In genomic region chr4:114645341-114645740, GRCm38 (mm10) we compare ENCODE assay signal across 28 mouse cellular contexts.
"Had no signal": no experiment of that assay in that cellular context is flagged by ENCODE, and none has a peak within 500 bp of the region (broad histone marks: within the 10 kb centered on the region; RNA-seq: fewer than 3 reads in every experiment).

No protein-coding gene starts in this region.

- ATAC-seq: forebrain, embryonic 13.5 days; forebrain, embryonic 14.5 days; forebrain, embryonic 15.5 days; forebrain, embryonic 16.5 days; forebrain, postnatal 0 days had no signal

- H3K4me2 ChIP-seq: embryonic facial prominence, embryonic 12.5 days; embryonic facial prominence, embryonic 13.5 days; embryonic facial prominence, embryonic 15.5 days; forebrain, embryonic 12.5 days; forebrain, embryonic 13.5 days; forebrain, embryonic 15.5 days had no signal

- H3K4me3 ChIP-seq: embryonic facial prominence, embryonic 10.5 days; embryonic facial prominence, embryonic 12.5 days; embryonic facial prominence, embryonic 13.5 days; embryonic facial prominence, embryonic 15.5 days; erythroblast, embryonic 14.5 days; forebrain, embryonic 10.5 days; forebrain, embryonic 12.5 days; forebrain, embryonic 13.5 days; forebrain, embryonic 15.5 days; gastrocnemius, adult 2 months; heart, adult 2 months; heart, embryonic 10.5 days had no signal

- H3K9me3 ChIP-seq: embryonic facial prominence, embryonic 10.5 days; embryonic facial prominence, embryonic 12.5 days; embryonic facial prominence, embryonic 13.5 days; embryonic facial prominence, embryonic 15.5 days; forebrain, embryonic 10.5 days; forebrain, embryonic 12.5 days; forebrain, embryonic 13.5 days; forebrain, embryonic 15.5 days; heart, embryonic 10.5 days had no signal

- H3K27ac ChIP-seq: embryonic facial prominence, embryonic 10.5 days; embryonic facial prominence, embryonic 12.5 days; embryonic facial prominence, embryonic 13.5 days; embryonic facial prominence, embryonic 15.5 days; forebrain, embryonic 10.5 days; forebrain, embryonic 12.5 days; forebrain, embryonic 13.5 days; forebrain, embryonic 15.5 days; gastrocnemius, adult 2 months; heart, adult 2 months; heart, embryonic 10.5 days had no signal

- H3K9ac ChIP-seq: embryonic facial prominence, embryonic 12.5 days; embryonic facial prominence, embryonic 13.5 days; embryonic facial prominence, embryonic 15.5 days; forebrain, embryonic 12.5 days; forebrain, embryonic 13.5 days; forebrain, embryonic 15.5 days; forebrain, postnatal 0 days had no signal

- DNase-seq: cerebellum, adult 9-10 months; cerebellum, adult 9-11 months; cerebellum, postnatal 10 days; cerebellum, postnatal 14 days; cerebellum, postnatal 25 days; cerebellum, postnatal 36 days; embryo, embryonic 11 days; forebrain, postnatal 0 days; gastrocnemius, adult 2 months; gastrocnemius, postnatal 10 days; gastrocnemius, postnatal 14 days; gastrocnemius, postnatal 25 days; gastrocnemius, postnatal 36 days; heart, adult 11 months; heart, adult 18-20 months; heart, adult 2 months had no signal

- H3K36me3 ChIP-seq: embryonic facial prominence, embryonic 10.5 days; embryonic facial prominence, embryonic 12.5 days; embryonic facial prominence, embryonic 13.5 days; embryonic facial prominence, embryonic 15.5 days; forebrain, embryonic 10.5 days; forebrain, embryonic 12.5 days; forebrain, embryonic 15.5 days; heart, embryonic 10.5 days had no signal
